Mouse (Mus musculus): Measurements from ENCODE around the gene Celf3.

DNA sequence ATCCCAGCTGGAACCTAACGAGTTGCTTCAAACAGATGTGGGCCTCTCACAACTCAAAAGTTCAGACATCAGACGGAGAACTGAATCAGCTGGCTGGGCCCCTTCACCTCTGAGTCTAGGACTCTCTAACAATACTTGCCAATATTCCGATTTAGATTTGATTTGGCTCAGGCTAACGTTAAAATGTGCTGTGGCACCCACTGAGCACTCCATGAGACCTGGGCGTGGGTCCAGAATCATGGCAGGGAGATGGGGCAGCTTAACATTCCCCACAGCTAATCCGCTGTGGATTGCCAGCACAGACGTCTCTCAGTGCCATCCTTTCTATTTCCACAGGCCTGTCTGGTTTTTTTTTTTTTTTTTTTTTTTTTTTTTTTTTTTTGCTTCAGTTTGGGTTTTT, 7.8 kb downstream of the Celf3 start:
- TF ChIP-seq CTCF (IDR thresholded peaks at IDR 0.05; ENCODE audit: borderline replicate concordance, insufficient read depth, low read depth, low read length) (no peak), POLR2A (IDR thresholded peaks at IDR 0.05; ENCODE audit: borderline replicate concordance, insufficient read depth, low read length) (no peak)

Data from cerebellum, adult 2 months (tissue).